Mouse (Mus musculus): Measurements from ENCODE around the gene Mns1. TPM values are rescaled to one million over a fixed set of nuclear protein-coding genes. Genes with fewer than 3 reads are reported as not detected.

The Mns1 gene
- polyA plus RNA-seq, 1 experiment = 20.7 TPM

- TF ChIP-seq GATA1 (IDR thresholded peaks at IDR 0.05; ENCODE audit: low read length) = no peak
Measured at GRCm38 (mm10) chr9:72451111-72451510, 13.3 kb downstream of the Mns1 start.

- TF ChIP-seq GATA1 (IDR thresholded peaks at IDR 0.05; ENCODE audit: low read length) = no peak
Measured at GRCm38 (mm10) chr9:72456374-72456773, 18.6 kb downstream of the Mns1 start.

- no peak for TF ChIP-seq GATA1 (IDR thresholded peaks at IDR 0.05; ENCODE audit: low read length)
Measured at GRCm38 (mm10) chr9:72458233-72458632, 20.4 kb downstream of the Mns1 start.

GRCm38 (mm10) chr9:72459703-72460102 lies 21.9 kb downstream of the Mns1 start:
- TF ChIP-seq GATA1 (IDR thresholded peaks at IDR 0.05; ENCODE audit: low read length) = no peak

GRCm38 (mm10) chr9:72460767-72461166 lies 23.0 kb downstream of the Mns1 start:
- no peak for TF ChIP-seq GATA1 (IDR thresholded peaks at IDR 0.05; ENCODE audit: low read length)

- peak; percentile 12 for TF ChIP-seq GATA1 (IDR thresholded peaks at IDR 0.05; ENCODE audit: low read length)
Measured at GRCm38 (mm10) chr9:72462427-72462826, 24.6 kb downstream of the Mns1 start.

GRCm38 (mm10) chr9:72464806-72465205 lies 27.0 kb downstream of the Mns1 start:
- TF ChIP-seq GATA1 (IDR thresholded peaks at IDR 0.05; ENCODE audit: low read length) = no peak

- no peak for TF ChIP-seq GATA1 (IDR thresholded peaks at IDR 0.05; ENCODE audit: low read length)
Measured at GRCm38 (mm10) chr9:72465754-72466181, 28.0 kb downstream of the Mns1 start.

- no peak for TF ChIP-seq GATA1 (IDR thresholded peaks at IDR 0.05; ENCODE audit: low read length)
Measured at GRCm38 (mm10) chr9:72467551-72468407, 30.0 kb downstream of the Mns1 start.

GRCm38 (mm10) chr9:72468616-72469015 lies 30.8 kb downstream of the Mns1 start:
- no peak for TF ChIP-seq GATA1 (IDR thresholded peaks at IDR 0.05; ENCODE audit: low read length)

- TF ChIP-seq GATA1 (IDR thresholded peaks at IDR 0.05; ENCODE audit: low read length) = no peak
Measured at GRCm38 (mm10) chr9:72469851-72470250, 32.0 kb downstream of the Mns1 start.

GRCm38 (mm10) chr9:72475511-72475910 lies 37.7 kb downstream of the Mns1 start:
- TF ChIP-seq GATA1 (IDR thresholded peaks at IDR 0.05; ENCODE audit: low read length) = no peak

- TF ChIP-seq GATA1 (IDR thresholded peaks at IDR 0.05; ENCODE audit: low read length) = no peak
Measured at GRCm38 (mm10) chr9:72477306-72477705, 39.5 kb downstream of the Mns1 start.

- no peak for TF ChIP-seq GATA1 (IDR thresholded peaks at IDR 0.05; ENCODE audit: low read length)
Measured at GRCm38 (mm10) chr9:72479276-72479675, 41.5 kb downstream of the Mns1 start.

- peak; percentile 93 for TF ChIP-seq GATA1 (IDR thresholded peaks at IDR 0.05; ENCODE audit: low read length)
Measured at GRCm38 (mm10) chr9:72488523-72488922, 50.7 kb downstream of the Mns1 start.

GRCm38 (mm10) chr9:72489131-72489530 lies 51.3 kb downstream of the Mns1 start:
- TF ChIP-seq GATA1 (IDR thresholded peaks at IDR 0.05; ENCODE audit: low read length) = no peak

GRCm38 (mm10) chr9:72491559-72492193 lies 53.9 kb downstream of the Mns1 start:
- no peak for TF ChIP-seq GATA1 (IDR thresholded peaks at IDR 0.05; ENCODE audit: low read length)

Data from G1E-ER4 (cell line).